Mouse (Mus musculus): ENCODE data around the gene Lrrc2. TPM values are rescaled to one million over a fixed set of nuclear protein-coding genes. Genes with fewer than 3 reads are reported as not detected.

Gene Lrrc2
- polyA plus RNA-seq, 1 experiment: 11.9 TPM

DNA sequence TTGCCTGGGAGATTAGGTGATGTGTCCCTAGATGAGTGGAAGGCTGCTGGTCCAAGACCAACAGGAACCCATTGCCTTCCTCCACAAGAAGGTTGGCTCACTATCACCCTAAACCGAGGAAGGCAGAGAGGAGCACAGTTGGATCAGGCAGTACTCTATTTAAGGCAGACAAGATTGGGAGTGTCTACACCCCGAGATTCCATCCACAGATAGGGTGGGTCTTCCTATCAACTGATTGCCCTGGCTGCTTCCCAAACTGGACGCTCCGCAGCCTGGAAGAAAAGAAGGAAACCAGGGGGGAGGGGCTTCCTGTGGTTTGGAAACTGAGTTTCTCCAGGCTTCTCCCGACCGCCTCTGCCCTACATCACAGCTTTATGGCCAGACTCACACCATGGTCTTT is 38.9 kb downstream of the Lrrc2 start, which contains the start of gene Rtp3:
Gene Rtp3, minus strand, starts transcription at position 380 of the 400 bp plus-strand sequence.
- Histone ChIP-seq H3K9me3 (replicated peaks; ENCODE audit: control insufficient read depth, insufficient read depth, low read length, poor library complexity, severe bottlenecking) (no peaks in the 10 kb centered on the region), H3K4me1 (ENCODE audit: control insufficient read depth, insufficient read depth, low read length) (no peaks in the 10 kb centered on the region), H3K27ac (ENCODE audit: insufficient read depth, low read length) (no peak within 1 kb of the TSS), H3K4me3 (ENCODE audit: low read depth, low read length) (no peak within 1 kb of the TSS), H3K27me3 (ENCODE audit: control insufficient read depth, insufficient read depth, low read length, poor library complexity, severe bottlenecking) (no peaks in the 10 kb centered on the region), H3K36me3 (ENCODE audit: control insufficient read depth, insufficient read depth, low read length, poor library complexity, severe bottlenecking) (no peaks in the 10 kb centered on the region), H3K9ac (ENCODE audit: low read depth, poor library complexity, severe bottlenecking) (no peak within 1 kb of the TSS)
- TF ChIP-seq EP300 (IDR thresholded peaks at IDR 0.05; ENCODE audit: insufficient read depth, low read depth, low read length) (no peak), CTCF (IDR thresholded peaks at IDR 0.05; ENCODE audit: low read depth, low read length) (no peak), POLR2A (IDR thresholded peaks at IDR 0.05; ENCODE audit: insufficient read depth, low read length) (no peak)

DNA sequence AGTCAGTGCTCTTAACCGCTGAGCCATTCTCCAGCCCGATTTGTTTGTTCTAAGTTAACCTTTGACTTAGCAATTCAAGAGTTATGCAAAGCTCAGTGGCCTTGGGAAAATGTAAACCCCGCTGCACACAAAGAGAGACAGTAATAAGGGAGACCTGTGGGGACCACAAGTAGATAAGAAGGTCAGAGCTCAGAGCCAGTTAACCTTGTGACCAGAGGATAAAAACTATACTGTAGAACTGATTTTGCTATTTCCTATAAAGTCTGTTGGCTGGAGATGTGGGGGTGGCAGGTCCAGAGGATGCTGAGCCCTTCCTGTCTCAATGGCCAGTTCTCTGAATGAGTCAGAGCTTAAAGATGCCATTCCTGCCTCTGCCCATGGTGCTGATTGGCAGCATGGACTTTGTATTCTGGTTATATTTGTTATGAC is 42.0 kb downstream of the Lrrc2 start:
- H3K27ac ChIP-seq (ENCODE audit: insufficient read depth, low read length): no peak overlapping the region
- no peaks in the 10 kb centered on the region for H3K4me1 ChIP-seq (ENCODE audit: control insufficient read depth, insufficient read depth, low read length)
- H3K9me3 ChIP-seq (replicated peaks; ENCODE audit: control insufficient read depth, insufficient read depth, low read length, poor library complexity, severe bottlenecking): no peaks in the 10 kb centered on the region
- TF ChIP-seq POLR2A (IDR thresholded peaks at IDR 0.05; ENCODE audit: insufficient read depth, low read length): no peak
- TF ChIP-seq CTCF (IDR thresholded peaks at IDR 0.05; ENCODE audit: low read depth, low read length): no peak
- TF ChIP-seq EP300 (IDR thresholded peaks at IDR 0.05; ENCODE audit: insufficient read depth, low read depth, low read length): no peak
- H3K27me3 ChIP-seq (ENCODE audit: control insufficient read depth, insufficient read depth, low read length, poor library complexity, severe bottlenecking): no peaks in the 10 kb centered on the region
- no peak overlapping the region for H3K9ac ChIP-seq (ENCODE audit: low read depth, poor library complexity, severe bottlenecking)
- no peak overlapping the region for H3K4me3 ChIP-seq (ENCODE audit: low read depth, low read length)
- H3K36me3 ChIP-seq (ENCODE audit: control insufficient read depth, insufficient read depth, low read length, poor library complexity, severe bottlenecking): no peaks in the 10 kb centered on the region

DNA sequence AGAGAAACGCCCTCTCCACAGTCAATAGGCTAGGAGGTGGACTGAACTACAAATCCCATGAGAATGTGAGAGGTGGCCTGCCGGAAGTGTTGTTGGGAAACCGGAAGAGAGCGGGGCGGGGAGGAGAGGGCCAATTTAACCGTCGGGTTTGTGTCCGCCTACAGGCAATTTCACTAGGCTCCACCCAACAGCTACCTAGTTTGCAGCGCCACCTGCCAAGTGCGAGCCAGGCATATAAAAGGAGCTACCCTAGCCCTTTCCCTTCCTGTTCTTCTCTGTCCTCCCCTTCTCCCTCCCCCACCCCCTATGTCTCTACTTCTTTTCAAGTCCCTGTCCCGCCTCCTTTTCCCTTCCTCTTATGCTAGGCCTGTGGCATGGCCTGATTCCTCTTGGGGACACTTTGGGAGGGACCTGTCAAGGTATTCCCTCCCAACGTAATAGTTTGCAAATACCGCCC is 43.4 kb downstream of the Lrrc2 start:
- Histone ChIP-seq H3K9ac (ENCODE audit: low read depth, poor library complexity, severe bottlenecking) (no peak overlapping the region), H3K4me3 (ENCODE audit: low read depth, low read length) (peak overlapping the region; percentile 50), H3K36me3 (ENCODE audit: control insufficient read depth, insufficient read depth, low read length, poor library complexity, severe bottlenecking) (no peaks in the 10 kb centered on the region), H3K4me1 (ENCODE audit: control insufficient read depth, insufficient read depth, low read length) (no peaks in the 10 kb centered on the region), H3K9me3 (replicated peaks; ENCODE audit: control insufficient read depth, insufficient read depth, low read length, poor library complexity, severe bottlenecking) (no peaks in the 10 kb centered on the region), H3K27me3 (ENCODE audit: control insufficient read depth, insufficient read depth, low read length, poor library complexity, severe bottlenecking) (no peaks in the 10 kb centered on the region), H3K27ac (ENCODE audit: insufficient read depth, low read length) (peak overlapping the region; percentile 60)
- TF ChIP-seq POLR2A (IDR thresholded peaks at IDR 0.05; ENCODE audit: insufficient read depth, low read length) (no peak), CTCF (IDR thresholded peaks at IDR 0.05; ENCODE audit: low read depth, low read length) (peak; percentile 57), EP300 (IDR thresholded peaks at IDR 0.05; ENCODE audit: insufficient read depth, low read depth, low read length) (0 out of 2 replicates have a peak, but pooled peaks have one; percentile 61)

DNA sequence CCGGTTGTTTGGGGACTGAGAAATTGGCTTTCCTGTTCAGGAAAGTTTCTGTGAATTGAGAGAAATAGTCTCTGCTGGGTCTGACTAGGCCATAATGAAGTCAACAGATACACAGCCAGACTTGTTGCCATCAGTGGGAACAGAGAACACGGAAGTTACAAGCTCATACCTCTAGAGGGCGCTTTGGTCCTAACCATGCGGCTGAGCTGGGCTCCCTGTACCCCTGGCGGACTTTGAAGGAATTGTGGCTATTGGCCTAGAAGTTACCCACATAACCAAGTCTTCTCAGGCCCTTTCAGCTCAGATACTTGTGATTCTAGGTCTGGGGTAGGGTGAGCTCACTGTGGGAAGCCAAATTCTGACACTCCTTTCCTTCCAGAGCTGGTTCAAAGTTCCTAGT is 45.9 kb downstream of the Lrrc2 start:
- Histone ChIP-seq H3K4me1 (ENCODE audit: control insufficient read depth, insufficient read depth, low read length) (no peaks in the 10 kb centered on the region), H3K27me3 (ENCODE audit: control insufficient read depth, insufficient read depth, low read length, poor library complexity, severe bottlenecking) (no peaks in the 10 kb centered on the region), H3K9me3 (replicated peaks; ENCODE audit: control insufficient read depth, insufficient read depth, low read length, poor library complexity, severe bottlenecking) (no peaks in the 10 kb centered on the region), H3K9ac (ENCODE audit: low read depth, poor library complexity, severe bottlenecking) (no peak overlapping the region), H3K36me3 (ENCODE audit: control insufficient read depth, insufficient read depth, low read length, poor library complexity, severe bottlenecking) (no peaks in the 10 kb centered on the region), H3K4me3 (ENCODE audit: low read depth, low read length) (no peak overlapping the region), H3K27ac (ENCODE audit: insufficient read depth, low read length) (no peak overlapping the region)
- TF ChIP-seq CTCF (IDR thresholded peaks at IDR 0.05; ENCODE audit: low read depth, low read length): peak; percentile 95
- TF ChIP-seq POLR2A (IDR thresholded peaks at IDR 0.05; ENCODE audit: insufficient read depth, low read length): no peak

DNA sequence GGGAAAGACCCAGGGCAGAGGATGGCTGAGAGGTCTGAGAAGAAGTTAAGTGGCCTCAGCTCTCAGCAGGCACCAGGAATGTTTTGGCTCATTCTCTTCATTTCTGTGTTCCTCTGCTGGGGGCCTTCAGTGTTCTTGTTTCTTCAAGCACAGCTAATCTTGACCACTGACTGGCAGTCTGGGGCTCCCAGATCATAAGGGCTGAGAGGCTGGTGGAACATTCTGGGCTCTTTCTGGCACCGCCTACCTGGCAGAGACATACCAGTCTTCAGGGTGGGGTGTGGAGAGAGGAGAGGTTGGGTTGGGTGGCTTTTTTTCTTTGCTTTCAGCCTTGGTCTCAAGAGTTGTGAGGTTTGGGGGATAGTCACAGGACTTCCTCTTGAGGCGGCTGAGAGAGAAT is 47.7 kb downstream of the Lrrc2 start:
- H3K36me3 ChIP-seq (ENCODE audit: control insufficient read depth, insufficient read depth, low read length, poor library complexity, severe bottlenecking): no peaks in the 10 kb centered on the region
- H3K9me3 ChIP-seq (replicated peaks; ENCODE audit: control insufficient read depth, insufficient read depth, low read length, poor library complexity, severe bottlenecking): no peaks in the 10 kb centered on the region
- no peak overlapping the region for H3K4me3 ChIP-seq (ENCODE audit: low read depth, low read length)
- no peak for TF ChIP-seq EP300 (IDR thresholded peaks at IDR 0.05; ENCODE audit: insufficient read depth, low read depth, low read length)
- TF ChIP-seq POLR2A (IDR thresholded peaks at IDR 0.05; ENCODE audit: insufficient read depth, low read length): no peak
- no peak for TF ChIP-seq CTCF (IDR thresholded peaks at IDR 0.05; ENCODE audit: low read depth, low read length)
- no peak overlapping the region for H3K27ac ChIP-seq (ENCODE audit: insufficient read depth, low read length)
- H3K27me3 ChIP-seq (ENCODE audit: control insufficient read depth, insufficient read depth, low read length, poor library complexity, severe bottlenecking): no peaks in the 10 kb centered on the region
- no peaks in the 10 kb centered on the region for H3K4me1 ChIP-seq (ENCODE audit: control insufficient read depth, insufficient read depth, low read length)
- H3K9ac ChIP-seq (ENCODE audit: low read depth, poor library complexity, severe bottlenecking): no peak overlapping the region

DNA sequence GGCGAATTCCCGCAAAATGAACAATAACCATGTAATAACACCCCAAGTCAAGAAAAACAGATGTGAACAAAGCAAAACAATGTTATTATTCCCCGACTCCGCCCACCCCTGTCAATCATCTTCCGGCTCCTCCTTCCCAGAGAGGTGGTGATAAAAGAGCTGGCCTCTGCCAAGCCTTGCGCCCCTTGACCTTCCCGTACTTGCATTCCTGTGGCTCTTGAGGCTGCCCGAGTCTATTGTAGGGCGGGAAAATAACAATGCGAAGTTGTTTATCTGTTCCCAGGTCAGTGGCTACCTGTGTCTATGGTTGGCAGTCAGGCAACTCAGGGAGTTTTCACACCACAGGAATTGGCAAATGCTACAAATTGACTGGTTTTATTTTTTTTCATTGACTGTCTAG is 48.5 kb downstream of the Lrrc2 start:
- TF ChIP-seq EP300 (IDR thresholded peaks at IDR 0.05; ENCODE audit: insufficient read depth, low read depth, low read length) (no peak), CTCF (IDR thresholded peaks at IDR 0.05; ENCODE audit: low read depth, low read length) (no peak), POLR2A (IDR thresholded peaks at IDR 0.05; ENCODE audit: insufficient read depth, low read length) (no peak)
- no peak overlapping the region for H3K27ac ChIP-seq (ENCODE audit: insufficient read depth, low read length)
- no peak overlapping the region for H3K4me3 ChIP-seq (ENCODE audit: low read depth, low read length)
- H3K9ac ChIP-seq (ENCODE audit: low read depth, poor library complexity, severe bottlenecking): no peak overlapping the region
- H3K27me3 ChIP-seq (ENCODE audit: control insufficient read depth, insufficient read depth, low read length, poor library complexity, severe bottlenecking): no peaks in the 10 kb centered on the region
- H3K36me3 ChIP-seq (ENCODE audit: control insufficient read depth, insufficient read depth, low read length, poor library complexity, severe bottlenecking): no peaks in the 10 kb centered on the region
- no peaks in the 10 kb centered on the region for H3K4me1 ChIP-seq (ENCODE audit: control insufficient read depth, insufficient read depth, low read length)
- H3K9me3 ChIP-seq (replicated peaks; ENCODE audit: control insufficient read depth, insufficient read depth, low read length, poor library complexity, severe bottlenecking): no peaks in the 10 kb centered on the region
